Mouse (Mus musculus) heart, postnatal 14 days (tissue): ENCODE data around the gene Hmga2. TPM values are rescaled to one million over a fixed set of nuclear protein-coding genes. Genes with fewer than 3 reads are reported as not detected.
"Not testable (repeated sequence)": the region's sequence is repeated elsewhere in the genome, so short reads cannot be mapped to it uniquely, and the experiment has no call there.

ENCODE experiments used
- DNase-seq, 2 experiments: peaks; one replicate each; pipeline ENCODE4 v3.0.0; 2021 to 2022
- intact Hi-C: fragments of 180-260 bp; cut with DNase I; formaldehyde crosslinking; loops from one replicate; pipeline ENCODE4 v1.15.1; 2025
- total RNA-seq, 2 experiments: library from RNA; stranded (reverse); gene quantifications; 2 replicates each; pipeline ENCODE4 v1.2.3; 2021

The Hmga2 gene
- total RNA-seq, 2 experiments from 2014 or later: 0.07 TPM; not detected in 1

GRCm38 (mm10) chr10:120399846-120400510, 76.3 kb downstream of the Hmga2 start:
- intact Hi-C loops: no loop called here
- no peak for DNase-seq

GRCm38 (mm10) chr10:120398745-120399144, 77.5 kb downstream of the Hmga2 start:
- intact Hi-C loops: no loop called here
- no peak for DNase-seq

DNA sequence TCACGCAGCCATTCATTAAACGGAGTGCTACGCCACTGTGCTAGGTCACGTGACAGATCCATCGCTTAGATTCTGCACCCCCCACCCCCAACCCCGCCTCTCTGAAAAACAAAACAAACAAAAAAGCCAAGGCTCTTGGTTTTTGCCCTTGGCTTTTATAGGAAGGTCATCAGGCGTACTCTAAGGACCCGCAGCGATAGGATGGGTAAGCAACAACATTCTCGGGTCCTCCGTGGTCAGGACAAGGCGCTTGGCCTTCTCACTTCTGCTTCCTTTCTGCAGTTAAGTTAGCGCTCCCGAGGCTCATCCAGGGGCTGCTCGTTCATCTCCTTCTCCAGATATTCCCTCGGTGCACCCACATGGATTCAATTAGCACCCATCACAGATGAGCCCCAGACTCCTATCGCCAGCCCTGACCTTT, 79.0 kb downstream of the Hmga2 start:
- no peak for DNase-seq
- intact Hi-C loops: no loop called here

DNA sequence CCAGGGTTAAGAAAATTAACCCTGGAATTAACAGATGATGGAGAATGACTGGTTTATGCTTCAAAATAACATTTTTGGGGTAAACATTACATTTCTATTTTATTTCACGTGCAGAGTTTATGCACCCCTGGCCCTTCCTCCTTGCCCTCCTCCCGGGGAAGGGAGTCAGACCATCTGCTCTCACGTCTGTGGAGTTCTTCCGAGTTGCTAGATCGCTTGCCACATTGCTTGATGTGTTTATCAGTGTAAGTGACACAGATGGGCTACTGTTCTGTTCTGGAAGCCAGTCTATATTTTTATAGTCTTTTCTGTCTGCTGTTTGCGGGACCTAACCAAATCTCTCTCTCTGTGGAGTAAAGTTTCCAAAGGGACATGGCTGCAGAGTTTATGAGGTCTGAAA, 80.7 kb downstream of the Hmga2 start:
- intact Hi-C loops: no loop called here
- no peak for DNase-seq

GRCm38 (mm10) chr10:120394740-120395139, 81.5 kb downstream of the Hmga2 start:
- no peak for DNase-seq
- intact Hi-C loops: no loop called here

GRCm38 (mm10) chr10:120391971-120392716, 84.1 kb downstream of the Hmga2 start:
- DNase-seq: no peak
- intact Hi-C loops: no loop called here

GRCm38 (mm10) chr10:120390912-120391835, 85.1 kb downstream of the Hmga2 start:
- intact Hi-C loops: no loop called here

GRCm38 (mm10) chr10:120389707-120390106, 86.6 kb downstream of the Hmga2 start:
- no peak for DNase-seq
- intact Hi-C loops: no loop called here

More at GRCm38 (mm10) chr10:120390912-120391835, 85.1 kb downstream of the Hmga2 start:
- DNase-seq: no peak

- intact Hi-C loops: no loop called here
- DNase-seq: no peak
These were observed 87.3 kb downstream of the Hmga2 start for GRCm38 (mm10) chr10:120388966-120389365.

DNA sequence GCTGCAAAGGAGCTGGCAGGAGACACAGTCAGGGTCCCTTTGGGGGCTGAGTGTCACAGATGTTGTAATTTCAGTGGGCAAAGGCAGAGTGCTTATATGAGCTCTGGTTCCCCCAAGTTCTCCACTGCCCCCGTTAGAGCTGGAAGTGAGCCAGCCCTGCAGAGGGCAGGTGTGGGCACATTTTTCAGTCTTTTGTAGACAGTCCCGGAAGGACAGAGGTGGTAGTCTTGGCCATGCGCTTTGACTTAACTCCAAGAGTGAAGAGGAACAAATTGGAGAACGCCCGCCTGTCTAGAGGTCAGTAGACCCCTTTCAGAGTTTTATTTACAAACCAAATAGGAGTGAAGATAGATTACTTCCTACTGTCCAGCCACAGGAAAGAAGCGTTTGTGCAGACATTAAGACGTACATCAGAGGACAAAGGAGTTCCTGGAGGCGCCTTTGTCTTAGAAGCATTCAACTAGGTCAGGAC, 87.8 kb downstream of the Hmga2 start:
- intact Hi-C loops: no loop called here
- DNase-seq: no peak

DNA sequence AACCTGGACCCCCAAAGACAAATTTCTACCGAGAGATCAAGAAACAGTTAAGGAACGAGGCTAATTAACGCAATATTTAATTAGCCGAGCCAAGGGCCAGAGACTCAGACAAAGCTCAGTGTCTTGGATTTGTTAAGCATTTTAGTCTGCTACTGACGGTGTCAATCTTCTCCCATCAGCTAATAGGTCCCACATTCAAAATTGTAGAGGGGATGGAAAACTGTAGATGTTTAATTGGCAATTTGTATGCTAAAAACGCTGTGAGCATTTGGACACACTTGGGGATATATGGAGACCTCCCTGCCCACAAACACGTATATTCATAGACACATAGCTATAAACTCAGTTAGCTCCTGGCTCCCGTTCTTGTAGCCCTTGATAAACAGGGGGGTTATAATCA, 89.2 kb downstream of the Hmga2 start:
- no peak for DNase-seq
- intact Hi-C loops: no loop called here

DNA sequence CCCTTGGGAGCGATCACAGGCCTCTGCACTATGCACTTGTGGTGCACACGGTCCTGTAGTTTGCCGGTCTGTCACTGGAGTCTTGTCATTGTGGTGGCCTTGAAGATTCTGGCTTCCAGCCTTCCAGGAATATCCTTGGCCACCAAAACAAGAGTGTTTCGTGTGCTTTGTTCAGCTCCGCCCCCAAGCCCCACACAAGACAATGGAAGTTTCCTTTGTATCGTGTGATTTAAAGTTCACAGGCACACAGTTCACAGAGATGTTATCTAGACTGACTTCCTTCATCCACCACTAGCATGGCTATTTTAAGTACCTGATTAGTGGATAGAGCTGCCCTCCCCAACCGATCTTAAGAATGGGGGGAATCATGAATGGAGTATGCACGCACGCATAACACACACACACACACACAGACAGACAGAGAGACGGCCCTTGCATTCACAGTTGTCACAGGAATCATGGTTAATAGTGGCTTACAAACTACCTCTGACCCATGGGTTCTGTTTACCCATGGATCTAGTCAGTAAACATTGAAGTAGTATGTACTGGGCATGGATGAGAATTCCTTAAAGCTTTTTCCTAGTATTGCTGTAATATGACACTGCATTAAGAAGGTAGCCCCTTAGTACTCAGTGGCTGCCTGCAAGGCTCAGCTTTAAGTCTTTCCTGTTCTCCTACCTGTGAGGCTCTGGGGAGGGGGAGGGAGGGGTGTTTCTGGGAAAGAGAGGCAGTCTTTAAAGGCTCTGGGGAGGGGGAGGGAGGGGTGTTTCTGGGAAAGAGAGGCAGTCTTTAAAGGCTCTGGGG, 91.3 kb downstream of the Hmga2 start:
- intact Hi-C loops: no loop called here
- peak; percentile 9 to 17 for DNase-seq

GRCm38 (mm10) chr10:120384040-120384439, 92.2 kb downstream of the Hmga2 start:
- intact Hi-C loops: no loop called here
- no peak for DNase-seq

DNA sequence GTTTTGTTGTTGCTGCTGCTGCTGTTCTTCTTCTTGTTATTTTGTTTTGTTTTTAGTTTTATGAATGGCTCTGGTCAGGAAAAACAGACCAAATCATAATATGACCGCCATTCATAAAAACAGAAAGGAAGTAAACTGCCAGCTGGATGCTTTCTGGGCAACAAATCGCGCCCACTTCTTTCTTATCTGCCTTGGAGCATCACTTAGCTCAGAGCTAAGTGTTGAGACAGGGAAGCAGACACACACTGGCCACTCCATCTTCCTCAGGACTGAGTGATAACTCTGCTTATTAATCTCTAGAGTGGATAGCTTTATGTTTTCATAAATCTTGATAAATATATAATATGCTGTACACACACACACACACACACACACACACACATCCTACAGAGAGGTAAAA, 98.5 kb downstream of the Hmga2 start:
- intact Hi-C loops: loop anchor here (5.0 kb wide), 1 partner anchor 95 kb away; no protein-coding TSS in a partner anchor
- DNase-seq: no peak

GRCm38 (mm10) chr10:120377327-120377752, 98.9 kb downstream of the Hmga2 start:
- intact Hi-C loops: loop anchor here (5.0 kb wide), 1 partner anchor 95 kb away; no protein-coding TSS in a partner anchor
- peak; percentile 79 to 84 for DNase-seq

DNA sequence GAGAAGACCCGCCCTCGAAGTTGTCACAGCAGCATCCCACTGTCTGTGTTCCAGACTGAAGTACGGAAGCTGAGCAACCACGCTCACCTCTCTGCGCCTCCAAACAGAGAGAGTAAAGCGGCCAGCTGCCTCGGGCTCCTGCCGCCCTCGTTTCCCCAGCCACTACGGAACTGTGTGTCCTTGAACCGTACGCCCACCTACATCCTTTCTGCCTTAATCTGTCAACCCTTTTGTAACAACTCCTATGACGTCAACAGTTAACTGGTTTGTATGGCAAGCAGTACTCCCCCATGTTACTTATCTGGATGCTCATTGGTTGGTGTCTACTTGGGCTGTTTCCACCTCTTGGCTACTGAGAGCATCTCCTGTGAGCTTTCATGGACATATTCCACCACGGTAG, 100.8 kb downstream of the Hmga2 start:
- intact Hi-C loops: loop anchor here (5.0 kb wide), 1 partner anchor 97 kb away; no protein-coding TSS in a partner anchor
- no peak for DNase-seq

DNA sequence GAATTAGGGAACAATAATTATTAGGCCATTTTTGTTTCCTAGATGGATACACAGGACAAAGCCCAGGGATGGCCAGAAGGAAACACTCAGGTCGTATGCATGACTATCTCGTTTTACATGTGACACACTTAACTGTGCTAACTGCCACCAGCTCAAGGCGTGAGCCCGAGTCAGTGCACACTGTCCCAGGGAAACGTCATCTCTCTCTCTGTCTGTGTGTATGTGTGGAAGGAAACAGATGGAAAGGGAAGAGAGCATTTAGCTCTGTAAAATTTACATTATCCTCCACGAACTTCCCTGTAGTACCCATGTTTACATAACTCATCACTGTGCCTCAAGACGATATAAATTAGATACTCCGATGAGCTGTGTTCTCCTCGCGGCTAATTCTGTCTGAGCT, 105.1 kb downstream of the Hmga2 start:
- DNase-seq: no peak
- intact Hi-C loops: no loop called here

- intact Hi-C loops: no loop called here
- DNase-seq: no peak
These were observed 107.0 kb downstream of the Hmga2 start for GRCm38 (mm10) chr10:120369187-120369805.

- DNase-seq, intact Hi-C loops: not testable (repeated sequence)
These were observed 110.1 kb downstream of the Hmga2 start for GRCm38 (mm10) chr10:120366173-120366592.
